25 mouse cellular contexts compared by ENCODE assay signal in genomic region chr8:70519043-70519442, GRCm38 (mm10).
"Had no signal": no experiment of that assay in that cellular context is flagged by ENCODE, and none has a peak within 500 bp of the region (broad histone marks: within the 10 kb centered on the region; RNA-seq: fewer than 3 reads in every experiment).

No protein-coding gene starts in this region.

- ATAC-seq: hindbrain, postnatal 0 days; intestine, embryonic 16.5 days; liver, embryonic 12.5 days had no signal

- H3K4me3 ChIP-seq: heart, adult 2 months; heart, embryonic 13.5 days; heart, embryonic 15.5 days; hindbrain, embryonic 13.5 days; hindbrain, embryonic 15.5 days; kidney, embryonic 15.5 days; limb, embryonic 13.5 days; limb, embryonic 15.5 days; liver, embryonic 12.5 days had no signal

- H3K9me3 ChIP-seq: heart, embryonic 13.5 days; heart, embryonic 15.5 days; hindbrain, embryonic 13.5 days; hindbrain, embryonic 15.5 days; kidney, embryonic 15.5 days; limb, embryonic 13.5 days; limb, embryonic 15.5 days; liver, embryonic 12.5 days had no signal

- DNase-seq: gastrocnemius, postnatal 14 days; gastrocnemius, postnatal 36 days; heart, adult 11 months; heart, adult 2 months; heart, postnatal 14 days; heart, postnatal 36 days; kidney, adult 11 months; kidney, adult 2 months; kidney, adult 9 months; kidney, postnatal 14 days; kidney, postnatal 36 days; layer of hippocampus, postnatal 36 days had no signal

- H3K27me3 ChIP-seq: heart, embryonic 13.5 days; heart, embryonic 15.5 days; hindbrain, embryonic 13.5 days; hindbrain, embryonic 15.5 days; kidney, embryonic 15.5 days; limb, embryonic 13.5 days; limb, embryonic 15.5 days; liver, embryonic 12.5 days had no signal

- H3K27ac ChIP-seq: heart, adult 2 months; heart, embryonic 13.5 days; heart, embryonic 15.5 days; hindbrain, embryonic 13.5 days; hindbrain, embryonic 15.5 days; hindbrain, postnatal 0 days; kidney, embryonic 15.5 days; kidney, postnatal 0 days; limb, embryonic 13.5 days; limb, embryonic 15.5 days; liver, embryonic 14.5 days had no signal

- H3K9ac ChIP-seq: heart, embryonic 13.5 days; heart, embryonic 15.5 days; hindbrain, embryonic 13.5 days; hindbrain, embryonic 15.5 days; kidney, embryonic 15.5 days; limb, embryonic 13.5 days; limb, embryonic 15.5 days; liver, embryonic 12.5 days; liver, embryonic 14.5 days had no signal

- H3K4me2 ChIP-seq: heart, embryonic 11.5 days; heart, embryonic 13.5 days; heart, embryonic 15.5 days; hindbrain, embryonic 13.5 days; hindbrain, embryonic 15.5 days; kidney, embryonic 15.5 days; limb, embryonic 13.5 days; limb, embryonic 15.5 days; liver, embryonic 12.5 days had no signal
